Mouse (Mus musculus): ENCODE data around the gene Sik2.

GRCm38 (mm10) chr9:50855780-50856179, 153.1 kb downstream of the Sik2 start:
- TF ChIP-seq CTCF (IDR thresholded peaks at IDR 0.05; ENCODE audit: low read depth) (no peak), EP300 (IDR thresholded peaks at IDR 0.05; ENCODE audit: low read depth) (no peak)

Data from heart, postnatal 0 days (tissue).